Mouse (Mus musculus): ENCODE measurements at regions not wholly inside any gene's neighbourhood (a gene's known extent, or its start where the extent isn't known, plus 50 kb on each side); places are given as distances from the start of the nearest gene placed in this dataset.
"Not testable (repeated sequence)": the region's sequence is repeated elsewhere in the genome, so short reads cannot be mapped to it uniquely, and the experiment has no call there.

- Histone ChIP-seq H3K4me3 (no peak overlapping the region), H3K27ac (no peak overlapping the region)
- no peak for TF ChIP-seq CTCF (conservative IDR thresholded peaks at IDR 0.05)
- no peak for DNase-seq (ENCODE audit: low spot score in 2 of 2)
These were observed 913.7 kb upstream of the Gm8797 start for GRCm38 (mm10) chr3:4836888-4837287.

DNA sequence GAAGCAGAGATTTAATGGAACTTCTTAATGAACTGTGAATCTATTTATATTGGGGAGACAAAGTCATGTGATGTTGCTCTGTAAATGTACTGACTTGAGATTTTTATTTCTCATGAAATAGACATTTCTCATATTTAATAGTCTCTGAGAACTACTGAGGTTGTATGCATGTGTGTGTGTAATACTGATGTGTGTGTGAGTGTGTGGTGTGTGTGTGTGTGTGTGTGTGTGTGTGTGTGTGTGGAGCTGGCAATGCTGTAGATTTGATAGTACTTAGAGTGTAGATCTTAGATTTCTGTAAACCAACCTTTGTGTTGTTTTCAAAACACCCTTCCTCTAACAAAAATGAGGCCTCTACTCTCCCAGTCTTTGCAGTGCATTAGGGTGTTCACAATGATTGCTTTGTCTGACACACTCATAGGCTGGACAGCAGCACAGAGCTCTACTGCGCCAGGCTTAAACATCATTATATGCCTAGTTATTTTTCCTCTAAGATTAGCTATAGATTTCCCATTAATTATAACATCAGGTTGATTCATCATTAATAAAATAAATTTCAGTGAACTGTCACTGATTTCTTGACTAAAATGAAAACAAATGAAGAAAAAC lies 895.5 kb upstream of the Gm8797 start:
- no peak for TF ChIP-seq CTCF (conservative IDR thresholded peaks at IDR 0.05)
- H3K27ac ChIP-seq: no peak overlapping the region
- no peak overlapping the region for H3K4me3 ChIP-seq
- no peak for DNase-seq (ENCODE audit: low spot score in 2 of 2)

GRCm38 (mm10) chr3:4856571-4856970 lies 894.0 kb upstream of the Gm8797 start:
- Histone ChIP-seq H3K4me3 (no peak overlapping the region), H3K27ac (no peak overlapping the region)
- no peak for DNase-seq (ENCODE audit: low spot score in 2 of 2)
- TF ChIP-seq CTCF (conservative IDR thresholded peaks at IDR 0.05): no peak

DNA sequence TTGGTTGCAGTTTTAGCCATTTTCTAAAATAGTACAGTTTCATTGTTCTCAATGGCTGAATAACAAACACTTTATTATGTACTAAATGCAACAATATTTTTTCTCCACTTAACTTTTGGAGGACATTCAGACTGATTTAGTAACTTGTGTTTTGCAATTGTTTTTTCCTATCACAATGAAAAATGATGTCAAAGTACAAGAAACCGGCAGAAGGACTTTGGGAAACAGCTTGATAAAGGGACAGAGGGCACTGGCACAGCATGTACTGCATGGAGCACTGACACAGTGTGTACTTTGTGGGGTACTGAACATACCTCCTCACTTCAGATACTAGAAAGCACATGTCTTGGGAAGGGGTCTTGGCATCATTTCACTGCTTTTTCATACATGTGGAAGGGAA lies 884.4 kb upstream of the Gm8797 start:
- Histone ChIP-seq H3K27ac (no peak overlapping the region), H3K4me3 (no peak overlapping the region)
- no peak for DNase-seq (ENCODE audit: low spot score in 2 of 2)
- TF ChIP-seq CTCF (conservative IDR thresholded peaks at IDR 0.05): no peak

DNA sequence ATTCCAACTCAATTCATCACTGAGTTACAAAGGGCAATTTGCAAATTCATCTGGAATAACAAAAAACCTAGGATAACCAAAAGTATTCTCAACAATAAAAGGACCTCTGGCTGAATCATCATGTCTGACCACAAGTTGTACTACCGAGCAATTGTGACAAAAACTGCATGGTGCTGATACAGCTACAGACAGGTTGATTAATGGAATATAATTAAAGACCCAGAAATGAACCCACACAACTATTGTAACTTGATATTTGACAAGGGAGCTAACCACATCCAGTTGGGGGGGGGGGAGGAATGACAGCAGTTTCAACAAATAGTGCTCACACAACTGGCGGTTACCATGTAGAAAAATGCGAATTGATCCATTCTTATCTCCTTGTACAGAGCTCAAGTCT lies 864.7 kb upstream of the Gm8797 start:
- H3K27ac ChIP-seq: no peak overlapping the region
- H3K4me3 ChIP-seq: no peak overlapping the region
- DNase-seq (ENCODE audit: low spot score in 2 of 2): no peak
- no peak for TF ChIP-seq CTCF (conservative IDR thresholded peaks at IDR 0.05)

GRCm38 (mm10) chr3:4893108-4893507 lies 857.5 kb upstream of the Gm8797 start:
- H3K4me3 ChIP-seq: no peak overlapping the region
- no peak overlapping the region for H3K27ac ChIP-seq
- DNase-seq (ENCODE audit: low spot score in 2 of 2): no peak
- no peak for TF ChIP-seq CTCF (conservative IDR thresholded peaks at IDR 0.05)

DNA sequence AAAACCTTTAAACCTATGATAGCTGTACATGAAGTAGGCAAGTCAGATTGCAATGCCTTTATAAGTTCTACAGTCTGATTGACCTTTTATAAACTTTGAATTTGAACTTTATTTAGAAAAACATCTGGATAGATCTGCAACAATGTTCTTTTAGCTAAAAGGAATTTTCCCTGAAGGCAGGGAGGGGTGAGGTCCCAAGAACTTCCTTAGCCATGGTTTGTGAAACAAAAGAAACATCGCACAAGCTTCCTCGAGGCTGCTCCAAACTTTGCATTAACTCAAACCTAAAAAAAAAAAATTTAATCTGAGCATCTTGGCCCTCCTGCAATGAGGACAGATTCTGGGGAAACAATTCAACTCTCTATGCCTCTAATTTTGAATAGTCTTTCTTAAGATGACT lies 854.8 kb upstream of the Gm8797 start:
- DNase-seq (ENCODE audit: low spot score in 2 of 2): no peak
- no peak for TF ChIP-seq CTCF (conservative IDR thresholded peaks at IDR 0.05)
- Histone ChIP-seq H3K27ac (no peak overlapping the region), H3K4me3 (no peak overlapping the region)

DNA sequence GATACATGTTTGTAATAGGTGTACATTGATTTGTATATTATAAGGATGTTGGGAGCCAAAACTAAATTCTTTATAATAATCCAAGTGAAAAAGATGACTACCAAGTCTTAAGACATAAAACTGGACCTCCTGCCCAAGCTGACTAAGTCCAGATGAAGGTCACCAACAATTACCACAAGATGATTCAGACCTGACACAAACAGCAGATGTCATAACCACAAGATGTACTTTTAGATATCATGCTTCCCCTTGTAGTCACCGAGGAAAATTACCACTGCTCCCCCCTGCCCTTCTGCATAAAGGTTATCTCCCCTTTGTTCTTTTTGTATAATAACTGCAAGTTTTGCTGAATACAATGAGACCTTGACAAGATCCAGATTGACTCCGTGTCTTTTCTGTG lies 843.0 kb upstream of the Gm8797 start:
- not testable (repeated sequence) for H3K27ac ChIP-seq; DNase-seq (ENCODE audit: low spot score in 2 of 2); H3K4me3 ChIP-seq

GRCm38 (mm10) chr3:4930731-4931130 lies 819.9 kb upstream of the Gm8797 start:
- DNase-seq (ENCODE audit: low spot score in 2 of 2); H3K4me3 ChIP-seq; H3K27ac ChIP-seq: not testable (repeated sequence)

DNA sequence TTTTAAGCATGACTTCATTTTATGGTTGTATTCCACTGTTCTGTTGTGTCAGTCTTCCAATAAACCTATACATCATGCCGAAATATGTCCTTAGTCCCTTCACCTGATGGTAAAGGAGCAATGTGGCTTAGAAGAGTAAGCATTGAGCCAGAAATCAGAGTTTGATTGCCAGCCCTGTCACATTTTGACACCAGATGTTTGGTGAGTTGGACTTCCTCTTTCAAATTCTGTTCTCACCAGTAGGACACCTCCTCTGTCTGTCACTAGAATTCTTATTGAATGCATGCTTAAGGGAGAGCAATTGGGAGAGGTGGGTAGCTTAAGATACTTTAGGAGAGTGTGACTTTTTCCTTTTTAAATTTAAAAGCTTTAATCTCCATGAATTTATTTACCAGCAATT lies 779.1 kb upstream of the Gm8797 start:
- DNase-seq (ENCODE audit: low spot score in 2 of 2): no peak
- Histone ChIP-seq H3K27ac (no peak overlapping the region), H3K4me3 (no peak overlapping the region)
- no peak for TF ChIP-seq CTCF (conservative IDR thresholded peaks at IDR 0.05)

- no peak for DNase-seq (ENCODE audit: low spot score in 2 of 2)
- no peak for TF ChIP-seq CTCF (conservative IDR thresholded peaks at IDR 0.05)
- H3K4me3 ChIP-seq: no peak overlapping the region
- H3K27ac ChIP-seq: no peak overlapping the region
These were observed 777.3 kb upstream of the Gm8797 start for GRCm38 (mm10) chr3:4973278-4973677.

GRCm38 (mm10) chr3:4973764-4974163 lies 776.8 kb upstream of the Gm8797 start:
- Histone ChIP-seq H3K4me3 (no peak overlapping the region), H3K27ac (no peak overlapping the region)
- no peak for DNase-seq (ENCODE audit: low spot score in 2 of 2)
- TF ChIP-seq CTCF (conservative IDR thresholded peaks at IDR 0.05): no peak

DNA sequence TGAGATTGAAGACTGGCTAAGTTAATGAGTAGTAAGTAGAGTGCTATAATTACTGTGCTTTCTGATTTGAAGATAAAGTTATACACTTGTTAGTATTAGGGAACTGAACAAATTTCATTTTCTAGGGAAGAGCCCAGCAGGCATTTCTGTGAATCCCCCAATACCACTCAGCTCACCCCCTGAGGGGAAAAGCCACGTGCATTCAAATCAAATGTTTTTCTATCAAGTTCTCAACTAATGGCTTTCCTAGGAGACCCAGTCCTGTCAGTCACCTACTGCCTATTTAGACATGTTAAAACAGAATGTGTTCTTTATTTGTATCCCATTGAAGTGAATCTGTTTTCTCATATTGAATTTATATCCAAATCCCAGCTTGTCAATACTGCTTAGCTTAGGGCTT lies 775.9 kb upstream of the Gm8797 start:
- no peak overlapping the region for H3K27ac ChIP-seq
- H3K4me3 ChIP-seq: no peak overlapping the region
- no peak for DNase-seq (ENCODE audit: low spot score in 2 of 2)
- TF ChIP-seq CTCF (conservative IDR thresholded peaks at IDR 0.05): no peak

GRCm38 (mm10) chr3:4976344-4976743 lies 774.3 kb upstream of the Gm8797 start:
- Histone ChIP-seq H3K27ac (no peak overlapping the region), H3K4me3 (no peak overlapping the region)
- DNase-seq (ENCODE audit: low spot score in 2 of 2): no peak
- TF ChIP-seq CTCF (conservative IDR thresholded peaks at IDR 0.05): no peak

DNA sequence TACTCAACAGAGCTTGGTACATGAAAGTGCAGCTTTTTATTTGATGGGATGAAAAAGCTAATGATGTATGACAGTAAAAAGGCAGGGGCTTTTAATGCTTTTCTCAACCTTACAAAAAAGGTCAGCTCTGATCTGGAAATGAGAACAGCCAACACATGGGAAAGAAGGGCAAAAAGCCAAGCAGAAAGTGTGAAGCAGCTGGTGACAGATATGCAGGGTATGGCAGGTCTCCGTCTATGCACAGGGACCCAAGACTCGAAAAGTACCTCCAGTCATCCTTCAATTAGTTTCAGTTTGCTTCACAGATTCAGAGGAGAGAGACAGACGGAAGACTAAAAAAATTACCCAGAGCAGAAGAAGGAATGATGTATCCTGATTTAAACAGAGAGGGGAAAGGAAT lies 732.9 kb upstream of the Gm8797 start:
- Histone ChIP-seq H3K27ac (no peak overlapping the region), H3K4me3 (no peak overlapping the region)
- no peak for DNase-seq (ENCODE audit: low spot score in 2 of 2)
- no peak for TF ChIP-seq CTCF (conservative IDR thresholded peaks at IDR 0.05)

All from layer of hippocampus, adult 2 months (tissue).